Mouse (Mus musculus): ENCODE measurements around the gene Rpl6.

Rpl6 gene

GRCm38 (mm10) chr5:121253816-121254497 is 49.7 kb downstream of the Rpl6 start:
- no peak for DNase-seq (ENCODE audit: extremely low spot score, low read depth, low spot score)

GRCm38 (mm10) chr5:121254977-121255376 is 50.7 kb downstream of the Rpl6 start:
- no peak for DNase-seq (ENCODE audit: extremely low spot score, low read depth, low spot score)
